Mouse (Mus musculus) midbrain, embryonic 16.5 days (tissue): ENCODE measurements around the gene Jade1. TPM values are rescaled to one million over a fixed set of nuclear protein-coding genes. Genes with fewer than 3 reads are reported as not detected.

Experiments
- ATAC-seq: fragments of 200-750 bp; cut with Nextera tagmentation; 2 replicates; pipeline ENCODE4 v1.8.0; 2017; ENCODE audit warnings: moderate TSS enrichment
- H3K27ac ChIP-seq: fragments of 300-500 bp; sonication (generic); 2 replicates; pipeline ENCODE4 v1.5.1; 2014; ENCODE audit warnings: mild to moderate bottlenecking, low read length, mixed read lengths
- H3K27me3 ChIP-seq: fragments of 300-500 bp; sonication (generic); 2 replicates; pipeline ENCODE4 v1.6.1; 2014; ENCODE audit warnings: low read depth, low read length, mixed read lengths; ENCODE audit not compliant: control insufficient read depth, insufficient read depth
- H3K36me3 ChIP-seq: fragments of 300-500 bp; sonication (generic); 2 replicates; pipeline ENCODE4 v1.6.1; 2014; ENCODE audit warnings: mild to moderate bottlenecking, low read length, moderate library complexity, mixed read lengths; ENCODE audit not compliant: control insufficient read depth, insufficient read depth
- H3K4me1 ChIP-seq: fragments of 300-500 bp; sonication (generic); 2 replicates; pipeline ENCODE4 v1.6.1; 2014; ENCODE audit warnings: mild to moderate bottlenecking, low read length, mixed read lengths; ENCODE audit not compliant: control insufficient read depth, insufficient read depth
- H3K4me2 ChIP-seq: fragments of 300-500 bp; sonication (generic); 2 replicates; pipeline ENCODE4 v1.6.1; 2014; ENCODE audit warnings: mild to moderate bottlenecking, low read length, mixed read lengths
- H3K4me3 ChIP-seq: fragments of 300-500 bp; sonication (generic); 2 replicates; pipeline ENCODE4 v1.5.1; 2014; ENCODE audit warnings: low read depth, mild to moderate bottlenecking, low read length, moderate library complexity, mixed read lengths
- H3K9ac ChIP-seq: fragments of 300-500 bp; sonication (generic); 2 replicates; pipeline ENCODE4 v1.6.1; 2014; ENCODE audit warnings: low read depth, low read length, mixed read lengths
- H3K9me3 ChIP-seq: fragments of 300-500 bp; sonication (generic); replicated peaks from 2 replicates; pipeline ENCODE4 v1.6.1; 2014; ENCODE audit warnings: mild to moderate bottlenecking, low read length, mixed read lengths; ENCODE audit not compliant: control insufficient read depth, poor library complexity, severe bottlenecking
- WGBS: fragments of 180-500 bp; shearing (Covaris S2); extraction: QIAGEN DNeasy Blood & Tissue Kit; methylation state at CpG from one replicate; pipeline ENCODE4 v1.1.7; 2014; 5-methylcytosine and 5-hydroxymethylcytosine counted together
- polyA plus RNA-seq: library from polyadenylated mRNA; unstranded; fragments of >200 nt; fragmentation: Nextera tagmentation; extraction: Ambion mirVana; gene quantifications from 2 replicates; pipeline ENCODE4 v1.2.1, GENCODE M21; 2015

The Jade1 gene
- polyA plus RNA-seq, 1 experiment from 2014 or later = 13.2 TPM

- Histone ChIP-seq H3K27me3 (no peaks in the 10 kb centered on the region), H3K9ac (no peak overlapping the region), H3K4me3 (no peak overlapping the region), H3K4me2 (0 out of 2 replicates have a peak overlapping the region, but pooled peaks have one; percentile 1), H3K9me3 (no peaks in the 10 kb centered on the region), H3K4me1 (no peaks in the 10 kb centered on the region), H3K27ac (no peak overlapping the region), H3K36me3 (no peaks in the 10 kb centered on the region)
- WGBS = 32% methylated on average over 18 of the region's 18 CpGs
- ATAC-seq = no peak
Observed at GRCm38 (mm10) chr3:41522226-41523005, 33.1 kb upstream of the Jade1 start.

GRCm38 (mm10) chr3:41523006-41523375, 32.5 kb upstream of the Jade1 start:
- Histone ChIP-seq H3K27ac (no peak overlapping the region), H3K27me3 (no peaks in the 10 kb centered on the region), H3K4me3 (no peak overlapping the region), H3K9me3 (no peaks in the 10 kb centered on the region), H3K4me1 (no peaks in the 10 kb centered on the region), H3K36me3 (no peaks in the 10 kb centered on the region), H3K4me2 (no peak overlapping the region), H3K9ac (no peak overlapping the region)
- no peak for ATAC-seq
- 60% methylated on average over 2 of the region's 2 CpGs for WGBS

- no peak for ATAC-seq
- H3K4me3 ChIP-seq = no peak overlapping the region
- H3K9me3 ChIP-seq = no peaks in the 10 kb centered on the region
- H3K4me1 ChIP-seq = no peaks in the 10 kb centered on the region
- H3K27me3 ChIP-seq = no peaks in the 10 kb centered on the region
- WGBS = 95% methylated on average over 4 of the region's 4 CpGs
- H3K9ac ChIP-seq = no peak overlapping the region
- H3K36me3 ChIP-seq = no peaks in the 10 kb centered on the region
- H3K27ac ChIP-seq = no peak overlapping the region
- H3K4me2 ChIP-seq = no peak overlapping the region
Observed at GRCm38 (mm10) chr3:41523460-41523859, 32.1 kb upstream of the Jade1 start.

- H3K9ac ChIP-seq = no peak overlapping the region
- H3K27me3 ChIP-seq = no peaks in the 10 kb centered on the region
- 93% methylated on average over 2 of the region's 2 CpGs for WGBS
- no peak for ATAC-seq
- no peak overlapping the region for H3K4me3 ChIP-seq
- no peak overlapping the region for H3K27ac ChIP-seq
- no peaks in the 10 kb centered on the region for H3K36me3 ChIP-seq
- H3K4me2 ChIP-seq = no peak overlapping the region
- no peaks in the 10 kb centered on the region for H3K9me3 ChIP-seq
- no peaks in the 10 kb centered on the region for H3K4me1 ChIP-seq
Observed at GRCm38 (mm10) chr3:41528291-41528969, 27.1 kb upstream of the Jade1 start.

- Histone ChIP-seq H3K27ac (no peak overlapping the region), H3K9me3 (no peaks in the 10 kb centered on the region), H3K4me2 (no peak overlapping the region), H3K27me3 (no peaks in the 10 kb centered on the region), H3K4me1 (no peaks in the 10 kb centered on the region), H3K36me3 (no peaks in the 10 kb centered on the region), H3K9ac (no peak overlapping the region), H3K4me3 (no peak overlapping the region)
- no peak for ATAC-seq
- WGBS = 60% methylated on average over 3 of the region's 3 CpGs
Observed at GRCm38 (mm10) chr3:41530156-41530555, 25.4 kb upstream of the Jade1 start.

GRCm38 (mm10) chr3:41531541-41531940, 24.0 kb upstream of the Jade1 start:
- Histone ChIP-seq H3K36me3 (no peaks in the 10 kb centered on the region), H3K4me3 (no peak overlapping the region), H3K9ac (no peak overlapping the region), H3K9me3 (no peaks in the 10 kb centered on the region), H3K4me1 (no peaks in the 10 kb centered on the region), H3K27me3 (no peaks in the 10 kb centered on the region), H3K4me2 (no peak overlapping the region), H3K27ac (no peak overlapping the region)
- no peak for ATAC-seq
- WGBS = 43% methylated on average over 8 of the region's 8 CpGs

GRCm38 (mm10) chr3:41532109-41532508, 23.4 kb upstream of the Jade1 start:
- no peaks in the 10 kb centered on the region for H3K4me1 ChIP-seq
- H3K9ac ChIP-seq = no peak overlapping the region
- WGBS = 90% methylated on average over 12 of the region's 12 CpGs
- no peak overlapping the region for H3K4me3 ChIP-seq
- H3K9me3 ChIP-seq = no peaks in the 10 kb centered on the region
- no peak overlapping the region for H3K27ac ChIP-seq
- no peak overlapping the region for H3K4me2 ChIP-seq
- H3K27me3 ChIP-seq = no peaks in the 10 kb centered on the region
- no peaks in the 10 kb centered on the region for H3K36me3 ChIP-seq
- ATAC-seq = no peak

GRCm38 (mm10) chr3:41533660-41534059, 21.9 kb upstream of the Jade1 start:
- H3K36me3 ChIP-seq = no peaks in the 10 kb centered on the region
- no peaks in the 10 kb centered on the region for H3K9me3 ChIP-seq
- no peaks in the 10 kb centered on the region for H3K27me3 ChIP-seq
- ATAC-seq = no peak
- H3K9ac ChIP-seq = no peak overlapping the region
- H3K4me3 ChIP-seq = no peak overlapping the region
- H3K4me1 ChIP-seq = no peaks in the 10 kb centered on the region
- 68% methylated on average over 7 of the region's 7 CpGs for WGBS
- H3K27ac ChIP-seq = no peak overlapping the region
- H3K4me2 ChIP-seq = no peak overlapping the region

- no peak overlapping the region for H3K4me2 ChIP-seq
- WGBS = 83% methylated on average over 2 of the region's 2 CpGs
- H3K4me1 ChIP-seq = no peaks in the 10 kb centered on the region
- no peak overlapping the region for H3K9ac ChIP-seq
- H3K36me3 ChIP-seq = no peaks in the 10 kb centered on the region
- no peak for ATAC-seq
- H3K4me3 ChIP-seq = no peak overlapping the region
- no peaks in the 10 kb centered on the region for H3K27me3 ChIP-seq
- no peak overlapping the region for H3K27ac ChIP-seq
- H3K9me3 ChIP-seq = no peaks in the 10 kb centered on the region
Observed at GRCm38 (mm10) chr3:41537957-41538356, 17.6 kb upstream of the Jade1 start.
